Mouse (Mus musculus) neural tube, embryonic 14.5 days (tissue): ENCODE data around the gene Ttyh1. TPM values are rescaled to one million over a fixed set of nuclear protein-coding genes. Genes with fewer than 3 reads are reported as not detected.

Experiments used
- ATAC-seq: fragments of 200-750 bp; cut with Nextera tagmentation; 2 replicates; pipeline ENCODE4 v1.8.0; 2017; ENCODE audit warnings: low read depth, mild to moderate bottlenecking, moderate TSS enrichment, moderate library complexity
- H3K27ac ChIP-seq: fragments of 300-500 bp; sonication (generic); 2 replicates; pipeline ENCODE4 v1.5.1; 2014; ENCODE audit warnings: low read depth, mild to moderate bottlenecking, control low read depth, low read length, moderate library complexity, mixed read lengths
- H3K27me3 ChIP-seq: fragments of 300-500 bp; sonication (generic); 2 replicates; pipeline ENCODE4 v1.6.1; 2014; ENCODE audit warnings: low read length; ENCODE audit not compliant: control insufficient read depth, insufficient read depth
- H3K36me3 ChIP-seq: fragments of 300-500 bp; sonication (generic); 2 replicates; pipeline ENCODE4 v1.6.1; 2014; ENCODE audit warnings: low read length, mixed read lengths; ENCODE audit not compliant: control insufficient read depth, insufficient read depth
- H3K4me1 ChIP-seq: fragments of 300-500 bp; sonication (generic); 2 replicates; pipeline ENCODE4 v1.6.1; 2014; ENCODE audit warnings: low read length; ENCODE audit not compliant: control insufficient read depth, insufficient read depth
- H3K4me2 ChIP-seq: fragments of 300-500 bp; sonication (generic); 2 replicates; pipeline ENCODE4 v1.6.1; 2014; ENCODE audit warnings: mild to moderate bottlenecking, low read depth, low read length, control low read depth
- H3K4me3 ChIP-seq: fragments of 300-500 bp; sonication (generic); 2 replicates; pipeline ENCODE4 v1.5.1; 2014; ENCODE audit warnings: low read depth, low read length, control low read depth, mixed read lengths
- H3K9ac ChIP-seq: fragments of 300-500 bp; sonication (generic); replicated peaks from 2 replicates; pipeline ENCODE4 v1.6.1; 2014; ENCODE audit warnings: low read depth, mild to moderate bottlenecking, control low read depth, low read length, mixed read lengths
- H3K9me3 ChIP-seq: fragments of 300-500 bp; sonication (generic); 2 replicates; pipeline ENCODE4 v1.6.1; 2016; ENCODE audit warnings: low read length; ENCODE audit not compliant: control insufficient read depth
- WGBS: fragments of 180-500 bp; shearing (Covaris S2); extraction: QIAGEN DNeasy Blood & Tissue Kit; methylation state at CpG from one replicate; pipeline ENCODE4 v1.1.7; 2014; 5-methylcytosine and 5-hydroxymethylcytosine counted together
- polyA plus RNA-seq: library from polyadenylated mRNA; unstranded; fragments of >200 nt; fragmentation: Nextera tagmentation; extraction: Ambion mirVana; gene quantifications from 2 replicates; pipeline ENCODE4 v1.2.1, GENCODE M21; 2014

The Ttyh1 gene
- polyA plus RNA-seq, 1 experiment from 2014 or later, result 149 TPM

DNA sequence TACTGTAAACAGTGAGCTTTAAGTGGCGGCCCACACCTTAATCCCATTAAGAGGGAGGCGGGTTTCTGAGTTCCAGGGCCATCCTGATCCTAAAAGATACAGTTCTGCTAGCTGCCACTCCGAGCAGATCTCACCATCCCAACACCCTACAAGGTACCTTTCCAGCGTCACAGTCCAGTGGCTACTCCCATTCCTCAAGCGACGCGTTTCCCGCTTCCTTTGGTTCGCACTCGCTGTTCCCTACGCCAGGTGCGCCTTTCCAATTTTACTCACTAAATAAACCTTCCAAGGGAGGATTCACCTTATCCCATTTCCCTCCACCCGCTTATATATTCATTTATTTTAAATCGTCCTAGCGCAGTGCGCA, 17.2 kb downstream of the Ttyh1 start:
- peak overlapping the region; percentile 96 for H3K27ac ChIP-seq
- H3K9me3 ChIP-seq, result no peaks in the 10 kb centered on the region
- under 1% methylated on average over 16 of the region's 16 CpGs for WGBS
- peak overlapping the region; percentile 46; the same call in 1 of the 2 replicates for H3K9ac ChIP-seq
- peaks cover 24% of the 10 kb centered on the region for H3K36me3 ChIP-seq
- ATAC-seq, result peak; percentile 45
- H3K27me3 ChIP-seq, result no peaks in the 10 kb centered on the region
- peak overlapping the region; percentile 54 for H3K4me2 ChIP-seq
- peak overlapping the region; percentile 70 for H3K4me3 ChIP-seq
- peaks cover 14% of the 10 kb centered on the region for H3K4me1 ChIP-seq

DNA sequence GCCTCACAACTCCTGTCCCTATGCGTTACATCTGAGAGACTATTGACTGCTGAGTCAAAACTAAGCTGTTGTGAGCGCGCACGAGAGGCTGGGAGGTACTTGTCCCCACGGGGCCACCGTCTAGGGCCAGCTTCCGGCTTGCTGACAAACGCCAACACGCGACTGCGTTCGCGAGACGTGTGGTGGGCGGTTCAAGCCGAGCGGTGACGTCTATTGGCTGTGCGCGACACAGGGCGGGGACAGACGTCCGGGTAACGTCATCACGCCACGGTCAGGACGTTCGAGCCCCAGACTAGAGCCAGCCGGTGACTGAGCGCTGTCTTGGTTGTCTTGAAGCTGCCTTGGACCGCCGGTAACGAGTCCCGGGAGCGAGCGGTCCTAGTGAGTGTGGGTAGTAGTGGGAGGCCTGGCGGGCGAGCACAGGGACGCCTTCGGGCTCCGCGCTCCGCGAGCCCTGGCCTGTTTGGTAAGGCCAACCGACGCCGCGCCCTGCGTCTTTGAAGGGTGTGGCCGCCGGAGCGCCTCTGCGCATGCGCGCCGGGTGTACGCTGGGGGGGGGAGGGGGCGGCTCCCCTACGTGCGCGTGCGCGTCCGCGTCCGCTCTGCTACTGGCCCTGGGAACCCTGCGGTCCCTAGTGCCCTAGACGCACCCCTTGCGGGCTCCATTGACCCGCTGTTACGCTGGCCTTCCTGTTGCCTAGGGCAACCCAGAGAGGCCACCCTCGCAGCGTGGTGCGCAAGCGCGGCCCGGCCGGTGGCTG, 17.7 kb downstream of the Ttyh1 start, which contains the start of gene Leng8:
Gene Leng8 (plus strand): TSS at position 269 of the 761 bp plus-strand sequence.
- Histone ChIP-seq H3K36me3 (peaks cover 29% of the 10 kb centered on the region), H3K4me2 (peak within 1 kb of the TSS; percentile 89), H3K4me3 (peak within 1 kb of the TSS; percentile 70), H3K9ac (peak within 1 kb of the TSS; percentile 70), H3K27me3 (no peaks in the 10 kb centered on the region), H3K4me1 (peaks cover 9% of the 10 kb centered on the region), H3K27ac (peak within 1 kb of the TSS; percentile 96), H3K9me3 (no peaks in the 10 kb centered on the region)
- WGBS, result under 1% methylated on average over 72 of the region's 78 CpGs
- ATAC-seq, result peak; percentile 99

DNA sequence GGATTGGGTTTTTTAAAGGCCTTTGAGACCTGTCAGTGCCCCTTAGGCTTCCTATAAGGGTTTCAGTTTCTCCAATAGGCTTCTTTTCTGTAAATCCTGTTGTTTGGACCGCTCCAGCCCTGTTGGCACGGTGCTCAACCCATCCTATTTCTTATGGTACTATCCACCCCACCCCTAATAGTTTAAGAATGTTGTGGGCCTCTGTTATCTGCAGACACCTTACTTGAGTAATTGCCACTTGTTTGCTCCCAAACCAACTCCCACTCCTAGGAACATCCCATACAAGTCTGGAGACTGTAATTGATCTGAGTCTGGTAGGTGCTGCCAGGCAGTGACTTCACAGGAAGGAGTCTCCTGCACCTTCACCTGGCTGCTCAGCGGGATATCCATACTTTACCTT, 18.5 kb downstream of the Ttyh1 start:
- peaks cover 9% of the 10 kb centered on the region for H3K4me1 ChIP-seq
- no peaks in the 10 kb centered on the region for H3K9me3 ChIP-seq
- peak overlapping the region; percentile 89 for H3K4me2 ChIP-seq
- WGBS, result 59% methylated on average over 3 of the region's 3 CpGs
- peak overlapping the region; percentile 70 for H3K9ac ChIP-seq
- no peak for ATAC-seq
- H3K27me3 ChIP-seq, result no peaks in the 10 kb centered on the region
- H3K27ac ChIP-seq, result peak overlapping the region; percentile 96
- peaks cover 37% of the 10 kb centered on the region for H3K36me3 ChIP-seq
- peak overlapping the region; percentile 70 for H3K4me3 ChIP-seq

DNA sequence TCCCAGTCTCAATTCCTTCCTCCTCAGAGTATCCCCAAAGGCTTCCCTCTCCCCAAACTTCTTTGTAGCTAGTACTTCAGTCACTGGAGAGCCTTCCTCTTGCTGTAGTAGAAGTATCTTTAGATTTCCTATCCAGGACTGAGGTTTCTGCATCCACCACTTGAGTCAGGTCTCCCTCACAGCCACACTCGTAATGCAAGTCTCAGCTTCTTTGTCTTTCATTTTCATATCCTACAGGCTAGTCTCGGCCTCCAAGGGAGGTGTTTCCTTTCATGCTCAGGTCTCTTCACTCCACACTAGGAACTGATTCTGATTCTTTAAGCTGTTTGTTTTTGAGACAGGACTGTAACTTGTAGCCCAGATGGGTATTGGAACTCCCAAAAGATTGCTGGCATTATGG, 19.0 kb downstream of the Ttyh1 start:
- Histone ChIP-seq H3K4me1 (peaks cover 9% of the 10 kb centered on the region), H3K27me3 (no peaks in the 10 kb centered on the region), H3K4me3 (peak overlapping the region; percentile 70; the same call in 1 of the 2 replicates), H3K36me3 (peaks cover 42% of the 10 kb centered on the region), H3K4me2 (peak overlapping the region; percentile 89), H3K9me3 (no peaks in the 10 kb centered on the region), H3K9ac (no peak overlapping the region; the same call in 1 of the 2 replicates), H3K27ac (no peak overlapping the region)
- 92% methylated on average over 2 of the region's 2 CpGs for WGBS
- no peak for ATAC-seq

DNA sequence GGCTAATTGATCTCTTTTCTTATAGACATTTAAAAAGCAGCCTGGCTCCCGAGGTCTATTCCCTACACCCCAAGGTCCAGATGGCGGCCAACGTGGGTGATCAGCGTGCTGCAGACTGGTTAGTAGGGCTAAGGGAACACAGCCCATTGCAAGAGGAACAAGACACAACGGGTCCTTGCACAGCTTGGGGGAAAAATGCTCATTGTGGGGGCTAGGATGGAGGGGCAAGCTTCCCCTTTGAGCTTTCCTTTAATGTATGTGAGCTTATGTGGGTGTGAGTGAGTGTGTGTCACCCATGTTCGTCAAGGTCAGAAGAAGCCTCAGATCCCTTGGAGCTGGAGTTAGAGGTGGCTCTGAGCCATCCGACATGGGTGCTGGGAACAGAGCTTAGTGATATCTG, 19.5 kb downstream of the Ttyh1 start:
- WGBS, result 95% methylated on average over 7 of the region's 7 CpGs
- H3K4me2 ChIP-seq, result peak overlapping the region; percentile 89; the same call in 1 of the 2 replicates

DNA sequence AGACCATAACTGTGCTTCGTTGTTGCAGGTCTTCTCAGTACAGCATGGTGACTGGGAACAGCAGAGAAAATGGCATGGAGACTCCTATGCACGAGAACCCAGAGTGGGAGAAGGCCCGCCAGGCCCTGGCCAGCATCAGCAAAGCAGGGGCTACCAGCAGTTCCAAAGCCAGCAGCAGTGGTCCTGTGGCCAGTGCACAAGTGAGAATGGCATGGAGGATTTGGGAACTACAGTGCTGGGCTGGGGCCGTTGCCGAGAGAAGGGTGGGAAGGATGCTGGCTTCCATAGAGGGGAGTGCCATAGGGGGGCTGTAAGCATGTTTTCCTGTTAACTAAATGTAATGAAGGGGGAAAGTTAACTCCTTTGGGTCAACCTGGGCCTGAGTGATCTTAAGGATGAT, 20.2 kb downstream of the Ttyh1 start:
- H3K4me3 ChIP-seq, result no peak overlapping the region
- no peaks in the 10 kb centered on the region for H3K9me3 ChIP-seq
- no peaks in the 10 kb centered on the region for H3K27me3 ChIP-seq
- 95% methylated on average over 5 of the region's 5 CpGs for WGBS
- no peak for ATAC-seq
- peaks cover 9% of the 10 kb centered on the region for H3K4me1 ChIP-seq
- no peak overlapping the region for H3K4me2 ChIP-seq
- H3K27ac ChIP-seq, result no peak overlapping the region
- H3K9ac ChIP-seq, result no peak overlapping the region
- peaks cover 53% of the 10 kb centered on the region for H3K36me3 ChIP-seq

More for the DNA sequence above, 19.5 kb downstream of the Ttyh1 start:
- H3K4me1 ChIP-seq, result peaks cover 9% of the 10 kb centered on the region
- no peaks in the 10 kb centered on the region for H3K27me3 ChIP-seq
- H3K9me3 ChIP-seq, result no peaks in the 10 kb centered on the region
- H3K36me3 ChIP-seq, result peaks cover 46% of the 10 kb centered on the region
- H3K9ac ChIP-seq, result no peak overlapping the region
- no peak for ATAC-seq
- no peak overlapping the region for H3K27ac ChIP-seq
- H3K4me3 ChIP-seq, result no peak overlapping the region

DNA sequence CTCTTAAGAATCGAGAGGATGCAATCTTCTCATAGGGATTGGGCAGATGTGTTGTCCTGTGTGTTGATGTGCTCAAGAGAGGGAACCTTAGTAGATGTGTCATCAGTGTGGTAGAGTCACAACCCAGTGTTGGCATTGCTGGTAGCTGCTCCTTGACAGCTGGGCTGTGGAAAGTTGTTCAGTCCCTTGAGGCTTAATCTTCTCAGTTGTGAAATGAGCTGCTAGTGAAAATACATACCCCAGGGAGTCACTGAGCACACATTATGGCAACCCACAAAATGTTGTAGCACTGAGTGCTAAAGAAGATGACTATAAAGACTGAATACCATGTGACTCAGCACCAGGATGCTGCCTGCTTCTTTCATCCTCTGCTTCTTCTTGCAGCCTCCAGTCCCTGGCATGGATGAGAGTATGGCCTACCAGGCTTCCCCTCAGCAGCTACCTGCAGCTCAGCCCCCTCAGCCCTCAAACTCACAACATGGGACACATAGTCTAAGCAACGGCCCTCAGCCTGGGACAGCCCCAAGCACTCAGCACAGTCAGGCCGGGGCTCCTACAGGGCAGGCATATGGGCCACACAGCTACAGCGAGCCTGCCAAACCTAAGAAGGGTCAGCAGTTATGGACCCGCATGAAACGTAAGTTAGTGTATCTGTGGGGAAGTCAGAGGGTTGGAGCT, 22.6 kb downstream of the Ttyh1 start:
- H3K9me3 ChIP-seq, result no peaks in the 10 kb centered on the region
- WGBS, result 97% methylated on average over 6 of the region's 6 CpGs
- no peak for ATAC-seq
- peaks cover 9% of the 10 kb centered on the region for H3K4me1 ChIP-seq
- H3K27ac ChIP-seq, result no peak overlapping the region
- H3K4me2 ChIP-seq, result no peak overlapping the region
- no peak overlapping the region for H3K9ac ChIP-seq
- no peaks in the 10 kb centered on the region for H3K27me3 ChIP-seq
- H3K4me3 ChIP-seq, result no peak overlapping the region
- H3K36me3 ChIP-seq, result peaks cover 77% of the 10 kb centered on the region

DNA sequence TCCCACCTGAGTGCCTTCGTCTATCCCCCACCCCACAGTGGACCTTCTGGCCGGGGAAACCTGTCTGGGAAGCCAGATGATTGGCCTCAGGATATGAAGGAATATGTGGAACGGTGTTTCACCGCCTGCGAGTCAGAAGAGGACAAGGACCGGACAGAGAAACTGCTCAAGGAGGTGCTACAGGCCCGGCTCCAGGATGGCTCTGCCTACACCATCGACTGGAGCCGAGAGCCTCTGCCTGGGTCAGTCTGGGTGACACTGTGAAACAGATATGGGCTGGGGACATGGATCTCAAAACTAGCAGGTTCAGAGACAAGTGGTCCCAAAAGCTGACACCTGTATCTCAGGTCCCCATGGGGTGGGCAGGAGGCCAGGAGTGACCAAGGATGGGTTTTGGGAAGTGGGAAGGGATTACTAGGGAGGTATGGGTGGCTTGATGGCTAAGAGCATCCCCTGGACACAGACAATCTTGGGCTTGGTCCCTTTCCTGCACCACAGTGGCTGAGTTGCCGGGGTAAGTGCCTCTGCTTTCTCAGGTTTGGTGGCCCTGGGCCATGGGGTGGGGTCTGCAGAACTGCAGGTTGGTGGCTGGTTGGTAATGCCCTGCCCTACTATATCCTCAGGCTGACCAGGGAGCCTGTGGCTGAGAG, 23.7 kb downstream of the Ttyh1 start:
- Histone ChIP-seq H3K27me3 (no peaks in the 10 kb centered on the region), H3K4me3 (no peak overlapping the region), H3K27ac (no peak overlapping the region), H3K36me3 (peaks cover 79% of the 10 kb centered on the region), H3K9me3 (no peaks in the 10 kb centered on the region), H3K9ac (no peak overlapping the region), H3K4me1 (peaks cover 5% of the 10 kb centered on the region), H3K4me2 (no peak overlapping the region)
- no peak for ATAC-seq
- WGBS, result 93% methylated on average over 10 of the region's 10 CpGs

DNA sequence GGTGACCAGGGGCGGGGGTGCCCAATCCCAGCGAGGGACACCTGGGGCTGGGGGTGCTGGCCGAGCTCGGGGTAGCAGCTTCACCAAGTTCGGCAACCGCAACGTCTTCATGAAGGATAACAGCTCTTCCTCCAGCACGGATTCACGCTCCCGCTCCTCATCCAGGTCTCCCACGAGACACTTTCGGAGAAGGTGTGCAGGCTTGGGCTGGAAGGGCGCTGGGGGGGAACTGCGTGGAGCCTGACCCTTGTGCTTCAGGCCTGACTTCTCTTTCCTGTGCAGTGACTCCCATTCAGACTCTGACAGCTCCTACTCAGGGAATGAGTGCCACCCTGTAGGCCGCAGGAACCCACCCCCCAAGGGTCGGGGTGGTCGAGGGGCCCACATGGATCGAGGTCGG, 24.3 kb downstream of the Ttyh1 start:
- no peak for ATAC-seq
- H3K4me3 ChIP-seq, result no peak overlapping the region
- H3K4me1 ChIP-seq, result peaks cover 5% of the 10 kb centered on the region; the same call in 1 of the 2 replicates
- no peaks in the 10 kb centered on the region for H3K27me3 ChIP-seq
- 99% methylated on average over 19 of the region's 19 CpGs for WGBS
- no peak overlapping the region for H3K4me2 ChIP-seq
- no peak overlapping the region for H3K27ac ChIP-seq
- no peaks in the 10 kb centered on the region for H3K9me3 ChIP-seq
- peaks cover 79% of the 10 kb centered on the region for H3K36me3 ChIP-seq
- H3K9ac ChIP-seq, result no peak overlapping the region
